Mouse (Mus musculus) brain, embryonic 18.5 days (tissue): Measurements from ENCODE around the gene Mex3b.

Source experiments
- DNase-seq: peaks from one replicate; pipeline ENCODE4 v3.0.0-alpha.2; 2012; ENCODE audit warnings: low read depth, low spot score

Mex3b gene

GRCm38 (mm10) chr7:82867271-82868121, at the start of gene Mex3b:
Mex3b (plus strand) TSS chr7:82867333.
- DNase-seq = no peak

GRCm38 (mm10) chr7:82819541-82819940, 47.6 kb upstream of the Mex3b start:
- no peak for DNase-seq

- no peak for DNase-seq
Observed at GRCm38 (mm10) chr7:82820661-82821060, 46.5 kb upstream of the Mex3b start.

GRCm38 (mm10) chr7:82821501-82821900, 45.6 kb upstream of the Mex3b start:
- DNase-seq = no peak

- DNase-seq = no peak
Observed at GRCm38 (mm10) chr7:82822528-82822927, 44.6 kb upstream of the Mex3b start.

- no peak for DNase-seq
Observed at GRCm38 (mm10) chr7:82828193-82828592, 38.9 kb upstream of the Mex3b start.

GRCm38 (mm10) chr7:82829516-82829915, 37.6 kb upstream of the Mex3b start:
- no peak for DNase-seq

- no peak for DNase-seq
Observed at GRCm38 (mm10) chr7:82834471-82834870, 32.7 kb upstream of the Mex3b start.

GRCm38 (mm10) chr7:82838414-82838813, 28.7 kb upstream of the Mex3b start:
- no peak for DNase-seq

- peak; percentile 18 for DNase-seq
Observed at GRCm38 (mm10) chr7:82838965-82839675, 28.0 kb upstream of the Mex3b start.

- no peak for DNase-seq
Observed at GRCm38 (mm10) chr7:82842222-82842920, 24.8 kb upstream of the Mex3b start.

- no peak for DNase-seq
Observed at GRCm38 (mm10) chr7:82850756-82851155, 16.4 kb upstream of the Mex3b start.

- DNase-seq = no peak
Observed at GRCm38 (mm10) chr7:82851670-82852069, 15.5 kb upstream of the Mex3b start.

GRCm38 (mm10) chr7:82854195-82854766, 12.9 kb upstream of the Mex3b start:
- DNase-seq = no peak

- no peak for DNase-seq
Observed at GRCm38 (mm10) chr7:82858611-82859010, 8.5 kb upstream of the Mex3b start.

GRCm38 (mm10) chr7:82860626-82861025, 6.5 kb upstream of the Mex3b start:
- no peak for DNase-seq

- no peak for DNase-seq
Observed at GRCm38 (mm10) chr7:82863341-82863740, 3.8 kb upstream of the Mex3b start.

GRCm38 (mm10) chr7:82864260-82864990, 2.7 kb upstream of the Mex3b start:
- DNase-seq = peak; percentile 22

GRCm38 (mm10) chr7:82864991-82865771, 2.0 kb upstream of the Mex3b start:
- DNase-seq = peak; percentile 37

- peak; percentile 98 for DNase-seq
Observed at GRCm38 (mm10) chr7:82865834-82866485, 1.2 kb upstream of the Mex3b start.
